Mouse (Mus musculus): ENCODE results near the gene Rgp1.
"Not testable (repeated sequence)": the region's sequence is repeated elsewhere in the genome, so short reads cannot be mapped to it uniquely, and the experiment has no call there.

Rgp1 gene

DNA sequence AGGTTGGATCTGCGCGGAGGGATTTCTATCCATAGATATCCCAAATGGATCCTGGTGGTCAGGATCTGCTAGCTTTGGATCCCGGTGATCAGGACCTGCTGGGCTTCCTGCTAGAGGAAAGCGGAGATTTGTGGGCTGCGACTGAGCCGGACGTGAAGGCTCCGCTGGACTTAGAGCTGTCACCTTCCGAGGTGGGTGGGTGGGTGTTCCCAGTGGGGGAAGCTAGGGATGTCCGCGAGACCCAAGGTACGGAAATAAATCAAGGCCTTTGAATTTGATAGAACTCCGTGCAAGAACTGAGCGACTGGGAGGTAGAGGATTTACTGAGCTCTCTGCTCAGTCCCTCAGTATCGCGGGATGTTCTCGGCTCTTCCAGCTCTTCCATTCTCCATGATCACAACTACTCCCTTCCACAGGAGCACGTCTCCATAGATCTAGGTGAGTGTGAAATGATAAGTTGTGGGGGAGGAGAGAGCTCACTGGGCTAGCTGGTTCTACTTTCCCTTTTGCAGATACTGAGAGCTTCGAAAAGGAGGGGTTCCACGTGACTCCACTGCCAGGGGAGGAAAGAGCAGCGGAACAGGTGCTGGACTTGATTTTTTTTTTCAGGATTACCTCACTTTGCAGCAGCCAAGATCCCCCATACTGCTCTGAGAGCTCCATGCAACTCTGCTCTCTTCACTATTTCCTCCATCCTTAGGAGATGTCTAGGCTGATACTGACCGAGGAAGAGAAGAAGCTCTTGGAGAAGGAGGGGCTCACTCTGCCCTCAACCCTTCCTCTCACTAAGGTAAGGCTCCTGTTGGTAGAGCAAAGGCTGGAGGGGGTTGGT, 15.5 kb upstream of the Rgp1 start:
- no peak for DNase-seq (ENCODE audit: low read depth)

DNA sequence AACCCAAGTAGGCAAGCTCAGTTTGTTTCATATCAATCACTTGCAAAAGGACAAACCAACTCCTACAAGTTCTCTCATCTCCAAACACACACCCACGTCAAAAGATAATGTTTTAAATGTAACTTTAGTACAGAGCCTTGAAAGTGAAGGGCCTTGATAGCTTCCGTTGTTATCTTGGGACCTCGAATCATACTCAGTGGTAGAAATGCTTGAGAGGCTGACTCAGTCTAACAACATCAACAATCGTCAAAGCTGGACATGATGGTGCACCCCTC, 15.0 kb upstream of the Rgp1 start:
- DNase-seq (ENCODE audit: low read depth), result no peak

DNA sequence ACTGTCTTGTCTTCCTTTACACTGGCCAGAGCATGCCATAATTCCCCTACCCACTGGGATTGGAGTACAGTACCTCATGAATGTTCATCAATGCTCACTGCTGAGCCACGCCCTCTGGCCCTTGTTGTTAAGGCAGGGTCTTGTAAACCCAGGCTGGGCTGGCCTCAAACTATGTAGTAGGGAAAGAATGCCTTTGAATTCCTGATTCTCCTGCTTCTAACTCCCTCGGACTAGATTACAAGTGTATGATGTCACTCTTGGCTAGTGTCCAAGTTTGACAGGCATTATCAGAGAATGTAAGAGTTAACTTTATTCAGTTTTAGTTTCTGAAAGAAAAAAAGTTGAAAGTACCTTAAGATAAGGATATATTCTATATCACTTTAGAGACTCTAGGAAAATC, 14.3 kb upstream of the Rgp1 start:
- DNase-seq (ENCODE audit: low read depth), result no peak

DNA sequence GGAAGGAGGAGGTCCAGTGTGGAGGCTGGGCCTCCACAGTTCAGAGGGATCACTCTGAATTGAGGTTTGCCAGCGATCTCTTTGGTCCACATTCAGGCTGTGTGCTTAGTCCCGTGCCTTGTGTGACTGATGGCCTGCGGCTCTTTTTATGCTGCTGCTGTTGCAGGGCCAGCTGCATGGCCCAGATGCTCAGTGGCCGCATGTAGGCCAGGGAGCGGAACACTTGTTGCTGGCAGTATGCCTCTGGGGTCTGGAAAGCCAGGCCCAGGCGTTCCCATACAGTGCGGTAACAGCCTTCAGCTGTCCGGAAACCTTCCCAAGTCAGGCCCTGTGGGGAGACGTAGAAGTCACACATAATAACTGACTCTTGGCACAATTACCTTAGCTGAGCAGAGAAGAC, 11.4 kb upstream of the Rgp1 start:
- no peak for DNase-seq (ENCODE audit: low read depth)

DNA sequence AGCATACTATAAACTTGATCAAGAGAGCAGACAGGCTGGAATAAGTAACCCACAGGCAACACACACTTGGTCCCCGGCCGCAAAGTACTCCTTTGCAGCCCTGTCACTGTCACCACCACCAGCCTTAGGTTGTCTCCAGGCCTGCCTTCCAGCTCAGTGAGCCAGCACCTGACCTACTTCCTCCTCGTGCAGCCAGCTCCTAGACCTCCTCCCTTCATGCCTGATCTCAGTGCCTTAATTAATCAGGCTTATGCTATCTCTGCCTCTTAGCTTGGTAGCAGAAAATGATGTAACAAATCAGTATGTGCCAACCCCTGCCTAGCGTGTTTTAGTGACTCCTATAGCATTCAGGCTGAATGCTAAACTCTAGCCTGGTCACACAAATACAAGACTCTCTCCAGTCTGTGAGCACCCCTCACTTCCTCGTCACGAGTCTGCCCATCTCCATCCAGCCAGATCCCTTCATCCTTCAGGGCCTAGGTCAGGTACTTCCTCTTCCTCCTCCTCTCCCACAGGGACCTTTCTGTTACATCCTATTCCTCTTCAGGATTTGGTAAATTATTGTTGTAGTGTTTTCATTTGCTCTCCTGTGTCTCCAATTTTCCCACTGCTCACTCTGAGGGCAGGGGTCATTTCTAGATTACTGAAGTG, 7.0 kb upstream of the Rgp1 start:
- DNase-seq (ENCODE audit: low read depth), result no peak

DNA sequence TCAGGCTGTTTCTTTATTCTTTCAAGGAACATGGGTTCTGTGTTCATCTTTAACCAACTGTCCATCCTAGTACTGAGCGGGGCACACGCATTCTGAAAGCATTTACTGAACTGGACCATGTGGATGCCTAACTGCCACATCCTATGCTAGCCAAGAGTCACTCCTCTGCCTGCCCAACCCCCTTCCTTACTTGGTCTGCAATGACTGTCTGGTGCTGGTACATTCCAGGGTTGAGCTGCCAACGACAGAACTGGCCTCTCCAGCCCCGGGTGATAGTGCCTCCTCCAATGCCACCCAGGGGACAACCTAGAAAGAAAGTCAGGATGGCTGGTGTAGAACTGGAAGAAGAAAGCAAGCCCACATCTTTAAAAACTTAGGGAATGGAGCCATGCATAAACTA, 5.0 kb upstream of the Rgp1 start:
- no peak for DNase-seq (ENCODE audit: low read depth)

DNA sequence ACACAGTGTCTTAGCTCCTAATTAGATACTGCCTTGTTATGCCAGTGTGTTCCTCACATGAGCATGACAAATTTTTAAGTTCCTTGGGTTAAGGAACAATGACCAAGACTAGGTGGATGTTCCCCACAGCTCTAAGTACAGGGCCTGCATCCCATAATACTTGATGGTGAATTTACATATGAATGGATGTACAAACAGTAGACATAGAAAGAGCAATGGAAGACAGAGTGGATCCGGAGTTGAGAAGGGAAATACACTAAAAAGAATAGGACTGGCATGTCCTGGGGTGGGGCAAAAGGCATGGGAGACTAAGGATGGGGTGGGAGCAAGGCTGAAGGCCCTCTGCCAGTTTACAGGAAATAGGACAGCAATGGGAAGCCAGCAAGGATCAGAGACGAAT, 3.2 kb upstream of the Rgp1 start:
- DNase-seq (ENCODE audit: low read depth), result no peak

DNA sequence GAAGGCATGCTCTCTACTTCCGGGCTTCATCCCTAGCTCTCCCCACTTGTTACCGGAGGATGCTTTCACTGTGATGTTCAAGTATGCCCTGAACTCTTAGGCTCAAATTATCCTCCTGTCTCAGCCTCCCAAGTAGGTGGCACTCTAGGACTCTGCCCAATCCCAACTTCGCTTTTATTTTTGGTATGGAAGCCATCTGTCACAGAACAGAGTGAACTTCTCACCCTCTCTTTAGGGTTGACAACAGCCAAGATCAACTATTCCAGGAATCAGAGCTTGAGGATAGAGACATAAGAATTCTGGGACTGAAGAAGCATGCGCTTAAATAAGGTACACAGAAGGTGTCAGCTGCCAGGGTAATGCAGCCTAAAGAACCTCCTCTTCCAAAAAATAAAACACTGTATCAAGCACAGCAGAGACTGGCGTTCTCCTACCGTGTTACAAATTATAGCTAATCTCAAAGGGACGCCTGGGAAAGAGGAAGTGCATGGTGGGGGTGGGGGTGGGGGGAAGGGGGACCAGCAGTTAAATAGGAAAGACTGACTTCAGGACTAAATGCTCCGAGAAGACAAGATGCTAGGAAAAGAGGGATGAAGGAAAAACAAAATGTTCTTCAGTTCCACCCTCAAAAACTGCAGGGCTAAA, 1.2 kb upstream of the Rgp1 start:
- no peak for DNase-seq (ENCODE audit: low read depth)

DNA sequence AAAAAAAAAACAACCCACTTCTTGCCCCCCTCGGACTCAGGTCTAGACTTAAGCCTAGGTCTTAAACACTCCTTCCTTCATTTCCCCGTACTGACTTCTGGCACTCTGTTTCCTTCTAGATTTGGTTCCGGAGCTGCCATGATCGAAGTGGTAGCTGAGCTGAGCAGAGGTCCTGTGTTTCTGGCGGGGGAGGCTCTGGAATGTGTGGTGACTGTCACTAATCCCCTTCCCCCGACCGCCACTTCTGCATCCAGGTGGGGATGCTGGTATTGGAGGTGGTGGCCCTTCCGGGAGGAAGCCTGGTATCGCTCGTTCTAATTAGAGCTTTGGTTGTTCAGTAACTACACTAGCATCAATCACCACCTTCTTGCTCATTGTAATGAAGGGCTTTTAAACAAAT, 741 bp downstream of the Rgp1 start:
- no peak for DNase-seq (ENCODE audit: low read depth)

DNA sequence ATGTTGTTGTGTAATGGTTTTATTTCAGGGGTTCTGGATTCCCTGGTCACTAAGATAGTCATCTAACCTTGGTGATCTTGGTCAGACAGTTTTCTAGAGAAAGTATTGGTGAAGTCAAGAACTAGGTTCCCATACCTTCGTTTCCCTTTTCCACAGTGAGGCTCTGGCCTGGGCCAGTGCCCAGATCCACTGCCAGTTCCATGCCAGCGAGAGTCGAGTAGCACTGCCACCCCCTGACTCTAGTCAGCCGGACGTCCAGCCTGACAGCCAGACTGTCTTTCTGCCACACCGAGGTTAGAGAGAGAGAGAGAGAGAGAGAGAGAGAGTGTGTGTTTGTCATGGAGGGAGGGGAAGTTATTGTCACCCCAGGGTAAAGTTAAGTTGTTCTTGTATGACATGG, 1.2 kb downstream of the Rgp1 start:
- no peak for DNase-seq (ENCODE audit: low read depth)

DNA sequence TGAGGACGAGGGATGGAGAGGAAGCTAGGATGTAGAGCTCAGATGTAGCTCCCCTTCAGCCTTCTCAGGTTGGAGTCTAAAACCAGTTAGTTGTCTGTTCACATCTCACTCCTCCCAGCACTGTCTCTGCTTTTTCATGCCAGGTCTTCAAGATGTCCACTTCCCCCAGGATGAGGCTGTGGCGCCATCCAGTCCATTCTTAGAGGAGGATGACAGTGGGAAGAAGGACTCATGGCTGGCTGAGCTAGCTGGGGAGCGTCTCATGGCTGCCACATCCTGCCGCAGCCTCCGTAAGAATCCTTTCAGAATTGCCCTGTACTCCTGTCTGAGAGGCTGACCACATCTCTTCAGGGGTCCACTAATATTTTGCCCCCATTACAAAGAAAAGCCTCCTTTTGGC, 2.2 kb downstream of the Rgp1 start:
- DNase-seq (ENCODE audit: low read depth), result no peak

DNA sequence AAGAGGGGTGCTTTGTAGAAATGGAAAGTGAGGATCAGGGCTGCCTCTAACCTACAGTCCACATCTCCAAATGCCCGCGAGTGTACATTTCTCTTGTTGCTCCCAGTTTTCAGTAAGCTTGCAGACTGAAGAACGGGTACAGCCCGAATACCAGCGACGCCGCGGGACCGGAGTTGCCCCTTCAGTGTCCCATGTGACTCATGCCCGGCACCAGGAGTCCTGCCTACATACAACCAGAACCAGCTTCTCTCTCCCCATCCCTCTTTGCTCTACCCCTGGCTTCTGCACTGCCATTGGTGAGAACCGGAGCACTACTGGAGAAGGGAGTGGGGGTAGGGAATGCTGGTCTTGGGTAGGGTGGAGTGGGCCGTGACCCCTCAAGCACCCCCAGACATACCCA, 2.9 kb downstream of the Rgp1 start:
- no peak for DNase-seq (ENCODE audit: low read depth)

DNA sequence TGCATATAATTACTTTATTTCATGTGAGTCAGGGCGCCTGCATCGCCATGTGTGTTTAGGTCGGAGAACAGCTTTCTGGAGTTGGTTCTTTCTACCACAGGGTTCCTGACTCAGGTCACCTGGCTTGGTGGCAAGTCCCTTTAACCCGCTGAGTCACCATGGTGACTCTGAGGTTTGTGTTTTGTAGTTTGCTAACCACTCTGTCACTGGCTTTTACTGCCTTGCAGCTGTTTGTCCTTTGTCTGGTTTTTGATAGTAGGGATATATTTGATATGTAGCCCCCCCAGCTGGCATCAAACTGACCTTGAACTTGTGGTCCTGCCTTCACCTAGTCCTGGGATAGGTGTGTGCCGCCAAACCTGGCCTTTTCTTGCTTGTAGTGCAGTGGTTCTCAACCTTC, 3.7 kb downstream of the Rgp1 start:
- no peak for DNase-seq (ENCODE audit: low read depth)

DNA sequence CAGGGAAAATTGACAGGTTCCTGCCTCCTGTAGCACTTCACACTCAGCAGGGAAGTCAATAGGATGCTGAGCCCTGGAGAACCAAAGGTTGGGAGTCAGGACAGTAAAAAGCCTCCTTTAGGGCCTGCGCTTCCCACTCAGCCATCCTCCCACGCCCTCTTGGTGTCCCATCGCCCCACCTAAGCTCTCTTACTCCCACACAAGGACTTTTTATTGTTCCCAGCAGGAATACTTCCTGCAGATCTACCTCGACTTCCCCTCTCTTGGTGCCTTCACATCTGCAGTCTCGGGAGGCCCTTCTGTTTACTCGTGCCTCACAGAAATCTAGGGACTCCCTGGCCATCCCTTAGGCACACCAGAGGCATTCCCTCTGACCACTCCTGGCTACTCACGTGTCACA, 4.9 kb downstream of the Rgp1 start:
- no peak for DNase-seq (ENCODE audit: low read depth)

DNA sequence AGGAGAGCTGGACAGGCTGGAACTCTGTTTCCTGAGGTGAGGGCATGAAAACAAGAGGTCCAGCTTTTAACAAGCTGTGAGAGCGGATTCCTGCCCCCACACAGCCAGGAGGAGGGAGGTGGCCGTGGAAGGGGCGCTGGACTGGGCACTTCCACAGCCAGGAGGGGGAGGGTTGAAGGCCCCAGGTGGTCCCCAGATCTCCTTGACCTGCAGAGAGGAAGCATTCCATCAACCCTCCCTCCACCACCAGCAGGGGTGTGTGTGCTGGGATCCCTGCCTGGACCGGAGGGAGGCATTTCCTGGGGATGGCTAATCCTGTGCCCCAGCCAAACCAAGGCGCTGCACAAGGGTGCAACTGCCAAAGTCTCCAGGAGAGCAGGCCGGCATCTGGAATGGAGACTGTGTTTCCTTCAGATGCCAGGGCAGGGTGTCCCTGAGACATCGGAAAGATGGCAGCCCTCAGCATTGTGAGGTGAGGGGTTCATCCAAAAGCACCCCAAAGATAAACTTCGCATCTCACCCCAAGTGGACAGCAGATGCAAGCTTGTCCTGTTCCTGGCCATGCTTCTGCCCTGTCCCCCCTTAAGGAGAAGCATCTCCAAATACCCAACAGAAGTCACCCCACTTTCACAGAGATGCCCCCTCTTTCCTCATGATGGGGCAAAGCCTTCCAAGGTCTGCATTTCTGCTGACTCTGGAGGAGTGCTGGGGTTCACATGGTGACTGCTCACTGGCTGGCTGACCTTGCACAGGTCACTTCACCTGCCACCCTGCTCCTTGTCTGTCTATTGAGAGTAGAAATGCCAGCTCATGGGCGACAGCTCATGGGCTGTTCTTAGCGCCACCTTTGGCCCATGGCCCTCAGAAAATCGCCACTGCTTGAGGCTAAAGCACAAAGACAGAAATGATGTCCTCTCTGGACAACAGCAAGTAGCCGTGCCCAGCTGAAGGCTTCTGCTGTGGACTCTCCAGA, 6.2 kb downstream of the Rgp1 start, which contains the start of gene Msmp:
TSS of gene Msmp (minus strand) at position 51 of the 973 bp plus-strand sequence.
- no peak for DNase-seq (ENCODE audit: low read depth)

DNA sequence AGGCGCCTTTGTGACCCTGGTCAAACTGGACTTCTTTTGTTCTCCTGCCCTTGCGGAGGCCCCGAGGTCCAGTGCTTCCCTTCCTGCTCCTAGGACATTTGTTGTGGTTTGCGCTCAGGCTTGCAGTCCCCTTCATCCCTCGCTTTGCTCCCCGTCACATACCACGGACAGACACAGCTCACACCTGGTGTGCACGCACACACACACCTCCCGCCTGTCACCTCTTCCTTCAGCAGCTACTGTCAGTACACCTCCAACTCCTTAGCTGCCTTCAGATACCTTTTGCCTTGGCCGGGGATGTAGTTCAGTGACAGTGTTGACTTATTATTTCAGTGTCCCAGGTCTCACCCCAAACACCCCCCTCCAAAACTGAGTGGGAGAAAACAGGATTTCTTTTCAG, 7.2 kb downstream of the Rgp1 start:
- DNase-seq (ENCODE audit: low read depth), result no peak

DNA sequence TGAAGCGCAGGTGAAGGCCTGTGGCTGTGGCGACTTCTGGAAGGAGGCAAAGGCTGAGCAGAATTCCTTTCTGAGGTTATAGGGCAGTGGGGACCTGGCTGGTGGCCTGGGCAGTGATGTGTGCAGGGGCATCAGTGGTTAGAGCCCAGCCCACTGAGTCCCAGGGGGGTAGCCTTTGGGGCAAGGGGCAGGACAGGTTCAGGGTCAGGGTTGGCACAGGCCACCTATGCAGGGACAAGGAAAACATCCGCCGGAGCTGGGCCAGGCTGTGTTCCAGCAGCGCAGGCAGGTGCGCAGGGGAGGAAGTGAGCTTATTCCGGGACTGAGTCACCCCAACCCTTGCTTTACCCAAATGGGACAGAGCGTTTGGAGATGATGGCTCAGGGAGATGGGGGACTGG, 7.9 kb downstream of the Rgp1 start:
- DNase-seq (ENCODE audit: low read depth), result no peak

DNA sequence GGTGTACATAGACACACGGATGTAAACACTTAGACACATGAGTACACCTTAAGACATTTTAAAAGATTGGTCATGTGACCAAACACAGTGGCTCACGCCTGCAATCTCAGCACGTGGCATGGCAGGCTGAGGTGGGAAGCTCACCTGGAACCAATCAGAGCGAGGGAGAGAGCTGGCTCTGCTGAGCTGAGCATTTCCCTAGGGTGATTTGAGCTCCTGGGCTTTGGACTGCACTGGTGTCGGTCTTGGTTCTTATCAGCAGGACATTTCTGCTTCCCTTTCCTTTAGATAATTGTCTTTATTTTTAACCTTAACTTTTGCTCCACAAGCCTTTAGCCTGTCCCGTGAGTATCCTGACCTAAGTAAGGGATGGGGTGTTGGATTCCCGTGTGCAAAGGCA, 9.2 kb downstream of the Rgp1 start:
- no peak for DNase-seq (ENCODE audit: low read depth)

DNA sequence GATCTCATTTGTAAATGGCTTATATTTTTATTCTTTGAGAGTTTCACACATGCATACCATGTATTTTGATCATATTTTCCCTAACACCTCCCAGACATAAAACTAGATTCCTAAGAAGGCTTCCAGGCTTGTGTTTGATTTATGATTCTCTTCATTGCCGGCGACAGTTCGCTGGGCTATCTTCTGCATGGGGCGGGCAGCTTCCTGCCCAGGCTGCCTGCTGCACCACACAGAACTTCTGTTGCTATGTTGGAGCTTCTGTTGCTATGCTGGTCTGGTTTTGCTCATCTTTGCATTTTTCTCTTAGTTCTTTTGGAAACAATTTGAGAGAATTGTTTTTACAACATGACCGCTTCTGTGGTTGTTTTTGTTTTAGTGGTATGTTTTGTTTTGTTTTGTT, 13.0 kb downstream of the Rgp1 start:
- DNase-seq (ENCODE audit: low read depth), result no peak

DNA sequence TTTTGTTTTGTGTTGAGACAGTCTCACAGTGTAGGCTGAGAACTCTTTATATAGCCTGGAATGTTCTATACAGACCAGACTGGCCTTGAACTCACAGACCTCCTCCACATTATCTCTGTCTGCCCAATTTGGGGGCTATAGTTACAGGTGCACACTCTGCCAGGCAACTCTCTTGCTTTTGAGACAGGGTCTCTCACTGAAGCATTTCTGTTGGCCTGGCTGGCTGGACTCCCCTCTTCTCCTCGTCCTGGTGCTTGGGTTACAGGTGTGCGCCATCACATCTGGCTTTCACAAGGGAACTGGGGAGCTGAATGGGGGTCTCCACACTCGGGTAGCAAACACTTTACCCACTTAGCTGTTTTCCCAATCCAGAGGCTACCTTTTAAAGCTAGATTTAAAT, 13.4 kb downstream of the Rgp1 start:
- DNase-seq (ENCODE audit: low read depth), result no peak

DNA sequence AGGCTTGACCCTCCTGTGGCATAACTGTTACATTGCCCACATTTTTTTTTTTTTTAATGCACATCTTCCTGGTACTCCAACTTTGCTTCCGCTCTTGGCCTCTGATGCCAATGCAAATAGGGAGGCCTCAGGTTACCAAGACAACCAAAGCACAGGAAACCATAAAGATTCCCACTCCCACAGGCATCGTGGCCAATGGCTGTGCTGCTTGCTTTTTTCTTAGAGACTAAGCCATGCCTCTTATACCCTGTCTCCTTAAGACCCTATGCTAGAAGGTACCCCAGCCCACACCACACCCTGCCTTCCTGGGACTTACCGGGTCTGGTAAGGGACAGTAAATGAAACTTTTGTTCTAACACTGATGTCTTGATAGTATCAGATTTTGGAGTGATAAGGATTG, 14.9 kb downstream of the Rgp1 start:
- no peak for DNase-seq (ENCODE audit: low read depth)

DNA sequence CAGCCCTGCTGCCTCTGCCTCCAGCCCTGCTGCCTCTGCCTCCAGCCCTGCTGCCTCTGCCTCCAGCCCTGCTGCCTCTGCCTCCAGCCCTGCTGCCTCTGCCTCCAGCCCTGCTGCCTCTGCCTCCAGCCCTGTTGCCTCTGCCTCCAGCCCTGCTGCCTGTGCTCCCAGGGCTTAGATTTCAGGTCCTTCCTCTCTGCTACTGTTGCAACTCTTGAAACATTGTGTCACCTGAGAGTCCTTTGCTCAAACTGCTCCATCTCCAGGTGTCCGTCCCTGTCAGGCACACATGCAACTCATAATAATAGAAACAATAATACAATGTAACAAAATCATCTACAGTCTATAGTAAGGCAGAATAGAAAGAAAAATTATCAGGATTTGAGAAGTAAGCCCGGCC, 18.1 kb downstream of the Rgp1 start:
- not testable (repeated sequence) for DNase-seq (ENCODE audit: low read depth)
